Mouse (Mus musculus): Measurements from ENCODE around the gene 1500015O10Rik. TPM values are rescaled to one million over a fixed set of nuclear protein-coding genes. Genes with fewer than 3 reads are reported as not detected.

Gene 1500015O10Rik
- polyA plus RNA-seq, 1 experiment from 2014 or later: 20.8 TPM

DNA sequence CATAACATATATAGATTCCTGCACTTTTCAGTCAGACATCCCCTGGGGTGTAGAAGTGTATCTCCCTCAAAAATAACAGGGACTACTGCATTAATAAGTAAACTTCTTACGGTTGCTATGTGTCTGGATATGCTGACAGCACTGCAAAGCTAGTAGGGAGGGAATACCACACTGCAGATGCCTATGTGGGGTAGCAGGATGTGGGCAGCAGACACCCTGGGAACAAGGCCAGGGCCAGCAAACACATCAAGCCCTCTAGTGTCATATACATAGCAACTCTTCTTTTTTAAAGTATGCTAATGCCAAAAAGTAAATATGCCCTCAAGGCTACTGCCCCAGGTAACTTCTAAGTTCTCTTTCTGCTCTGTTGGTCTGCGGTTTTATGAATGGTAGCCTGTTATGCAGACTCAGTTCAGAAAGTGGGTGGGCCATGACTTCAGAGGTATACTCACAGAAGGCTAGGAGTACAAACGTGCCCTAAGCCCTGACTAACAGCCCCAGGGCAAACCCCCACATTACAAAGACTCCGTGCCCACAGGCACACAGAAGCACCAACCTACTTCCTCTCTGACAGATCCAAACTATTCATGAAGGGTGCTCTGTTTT, 38.1 kb downstream of the 1500015O10Rik start:
- WGBS: 91% methylated on average over 4 of the region's 4 CpGs
- ATAC-seq (ENCODE audit: low read depth): no peak
- Histone ChIP-seq H3K27me3 (ENCODE audit: control insufficient read depth, insufficient read depth, low read length) (no peaks in the 10 kb centered on the region), H3K9me3 (ENCODE audit: control insufficient read depth, low read length) (no peaks in the 10 kb centered on the region), H3K4me1 (ENCODE audit: control insufficient read depth, insufficient read depth, low read length) (no peaks in the 10 kb centered on the region), H3K4me3 (ENCODE audit: low read depth, low read length) (no peak overlapping the region), H3K9ac (replicated peaks; ENCODE audit: low read depth, low read length) (no peak overlapping the region), H3K4me2 (ENCODE audit: low read depth, low read length) (no peak overlapping the region), H3K36me3 (ENCODE audit: control insufficient read depth, insufficient read depth, low read length) (peaks cover 14% of the 10 kb centered on the region; the same call in 1 of the 2 replicates), H3K27ac (ENCODE audit: low read depth, low read length) (no peak overlapping the region)

- no peaks in the 10 kb centered on the region for H3K27me3 ChIP-seq (ENCODE audit: control insufficient read depth, insufficient read depth, low read length)
- 57% methylated on average over 1 of the region's 1 CpGs for WGBS
- no peak overlapping the region for H3K4me2 ChIP-seq (ENCODE audit: low read depth, low read length)
- no peaks in the 10 kb centered on the region for H3K4me1 ChIP-seq (ENCODE audit: control insufficient read depth, insufficient read depth, low read length)
- no peak overlapping the region for H3K9ac ChIP-seq (replicated peaks; ENCODE audit: low read depth, low read length)
- ATAC-seq (ENCODE audit: low read depth): no peak
- H3K27ac ChIP-seq (ENCODE audit: low read depth, low read length): no peak overlapping the region
- H3K9me3 ChIP-seq (ENCODE audit: control insufficient read depth, low read length): no peaks in the 10 kb centered on the region
- no peak overlapping the region for H3K4me3 ChIP-seq (ENCODE audit: low read depth, low read length)
- peaks cover 15% of the 10 kb centered on the region; the same call in 1 of the 2 replicates for H3K36me3 ChIP-seq (ENCODE audit: control insufficient read depth, insufficient read depth, low read length)
Observed at GRCm38 (mm10) chr1:43769348-43769747, 38.9 kb downstream of the 1500015O10Rik start.

- 89% methylated on average over 3 of the region's 3 CpGs for WGBS
- Histone ChIP-seq H3K36me3 (ENCODE audit: control insufficient read depth, insufficient read depth, low read length) (peaks cover 11% of the 10 kb centered on the region; the same call in 1 of the 2 replicates), H3K4me2 (ENCODE audit: low read depth, low read length) (no peak overlapping the region), H3K27ac (ENCODE audit: low read depth, low read length) (no peak overlapping the region), H3K4me1 (ENCODE audit: control insufficient read depth, insufficient read depth, low read length) (no peaks in the 10 kb centered on the region), H3K9me3 (ENCODE audit: control insufficient read depth, low read length) (no peaks in the 10 kb centered on the region), H3K9ac (replicated peaks; ENCODE audit: low read depth, low read length) (no peak overlapping the region), H3K4me3 (ENCODE audit: low read depth, low read length) (no peak overlapping the region), H3K27me3 (ENCODE audit: control insufficient read depth, insufficient read depth, low read length) (no peaks in the 10 kb centered on the region)
- no peak for ATAC-seq (ENCODE audit: low read depth)
Observed at GRCm38 (mm10) chr1:43770032-43770431, 39.6 kb downstream of the 1500015O10Rik start.

GRCm38 (mm10) chr1:43772694-43773093, 42.3 kb downstream of the 1500015O10Rik start:
- H3K4me3 ChIP-seq (ENCODE audit: low read depth, low read length): no peak overlapping the region
- no peaks in the 10 kb centered on the region for H3K4me1 ChIP-seq (ENCODE audit: control insufficient read depth, insufficient read depth, low read length)
- H3K36me3 ChIP-seq (ENCODE audit: control insufficient read depth, insufficient read depth, low read length): peaks cover 11% of the 10 kb centered on the region; the same call in 1 of the 2 replicates
- 97% methylated on average over 3 of the region's 3 CpGs for WGBS
- H3K4me2 ChIP-seq (ENCODE audit: low read depth, low read length): no peak overlapping the region
- no peak for ATAC-seq (ENCODE audit: low read depth)
- H3K9me3 ChIP-seq (ENCODE audit: control insufficient read depth, low read length): no peaks in the 10 kb centered on the region
- H3K27me3 ChIP-seq (ENCODE audit: control insufficient read depth, insufficient read depth, low read length): no peaks in the 10 kb centered on the region
- H3K27ac ChIP-seq (ENCODE audit: low read depth, low read length): no peak overlapping the region
- H3K9ac ChIP-seq (replicated peaks; ENCODE audit: low read depth, low read length): no peak overlapping the region

- 94% methylated on average over 4 of the region's 4 CpGs for WGBS
- H3K27me3 ChIP-seq (ENCODE audit: control insufficient read depth, insufficient read depth, low read length): no peaks in the 10 kb centered on the region
- no peaks in the 10 kb centered on the region for H3K9me3 ChIP-seq (ENCODE audit: control insufficient read depth, low read length)
- ATAC-seq (ENCODE audit: low read depth): no peak
- no peak overlapping the region for H3K4me2 ChIP-seq (ENCODE audit: low read depth, low read length)
- no peak overlapping the region for H3K4me3 ChIP-seq (ENCODE audit: low read depth, low read length)
- peaks cover 11% of the 10 kb centered on the region; the same call in 1 of the 2 replicates for H3K36me3 ChIP-seq (ENCODE audit: control insufficient read depth, insufficient read depth, low read length)
- no peak overlapping the region for H3K9ac ChIP-seq (replicated peaks; ENCODE audit: low read depth, low read length)
- H3K27ac ChIP-seq (ENCODE audit: low read depth, low read length): no peak overlapping the region
- no peaks in the 10 kb centered on the region for H3K4me1 ChIP-seq (ENCODE audit: control insufficient read depth, insufficient read depth, low read length)
Observed at GRCm38 (mm10) chr1:43774126-43774525, 43.7 kb downstream of the 1500015O10Rik start.

DNA sequence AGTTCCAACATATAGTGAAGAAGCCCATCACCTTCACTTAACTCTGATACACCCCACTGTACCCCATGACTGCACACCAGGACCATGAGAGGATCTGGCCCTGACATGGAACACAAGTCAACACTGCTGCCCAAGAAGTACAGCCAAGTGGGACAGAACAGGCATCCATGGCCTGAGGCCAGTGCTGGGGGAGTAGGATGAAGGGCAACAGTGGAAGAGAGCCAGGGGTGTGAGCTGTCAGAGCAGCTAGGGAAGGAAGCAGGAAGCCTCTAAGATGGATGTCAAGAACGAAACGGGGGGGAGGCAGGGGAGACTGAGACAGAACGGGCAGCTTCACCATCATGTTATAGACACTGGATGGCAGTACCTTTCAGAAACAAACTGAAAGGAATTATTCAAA, 45.7 kb downstream of the 1500015O10Rik start:
- WGBS: 96% methylated on average over 3 of the region's 3 CpGs

GRCm38 (mm10) chr1:43781195-43781594, 50.8 kb downstream of the 1500015O10Rik start:
- WGBS: 90% methylated on average over 2 of the region's 2 CpGs
- Histone ChIP-seq H3K9ac (replicated peaks; ENCODE audit: low read depth, low read length) (no peak overlapping the region), H3K9me3 (ENCODE audit: control insufficient read depth, low read length) (no peaks in the 10 kb centered on the region), H3K27me3 (ENCODE audit: control insufficient read depth, insufficient read depth, low read length) (no peaks in the 10 kb centered on the region), H3K36me3 (ENCODE audit: control insufficient read depth, insufficient read depth, low read length) (no peaks in the 10 kb centered on the region; the same call in 1 of the 2 replicates), H3K4me3 (ENCODE audit: low read depth, low read length) (no peak overlapping the region), H3K4me2 (ENCODE audit: low read depth, low read length) (no peak overlapping the region), H3K4me1 (ENCODE audit: control insufficient read depth, insufficient read depth, low read length) (no peaks in the 10 kb centered on the region), H3K27ac (ENCODE audit: low read depth, low read length) (no peak overlapping the region)
- no peak for ATAC-seq (ENCODE audit: low read depth)

More for the DNA sequence above, 45.7 kb downstream of the 1500015O10Rik start:
- Histone ChIP-seq H3K4me1 (ENCODE audit: control insufficient read depth, insufficient read depth, low read length) (no peaks in the 10 kb centered on the region), H3K9ac (replicated peaks; ENCODE audit: low read depth, low read length) (no peak overlapping the region), H3K27ac (ENCODE audit: low read depth, low read length) (no peak overlapping the region), H3K36me3 (ENCODE audit: control insufficient read depth, insufficient read depth, low read length) (peaks cover 8% of the 10 kb centered on the region; the same call in 1 of the 2 replicates), H3K27me3 (ENCODE audit: control insufficient read depth, insufficient read depth, low read length) (no peaks in the 10 kb centered on the region), H3K9me3 (ENCODE audit: control insufficient read depth, low read length) (no peaks in the 10 kb centered on the region), H3K4me2 (ENCODE audit: low read depth, low read length) (no peak overlapping the region), H3K4me3 (ENCODE audit: low read depth, low read length) (no peak overlapping the region)
- ATAC-seq (ENCODE audit: low read depth): no peak

- Histone ChIP-seq H3K9ac (replicated peaks; ENCODE audit: low read depth, low read length) (no peak overlapping the region), H3K9me3 (ENCODE audit: control insufficient read depth, low read length) (no peaks in the 10 kb centered on the region), H3K27ac (ENCODE audit: low read depth, low read length) (no peak overlapping the region), H3K4me2 (ENCODE audit: low read depth, low read length) (no peak overlapping the region), H3K27me3 (ENCODE audit: control insufficient read depth, insufficient read depth, low read length) (no peaks in the 10 kb centered on the region), H3K4me3 (ENCODE audit: low read depth, low read length) (no peak overlapping the region), H3K4me1 (ENCODE audit: control insufficient read depth, insufficient read depth, low read length) (no peaks in the 10 kb centered on the region), H3K36me3 (ENCODE audit: control insufficient read depth, insufficient read depth, low read length) (peaks cover 1% of the 10 kb centered on the region; the same call in 1 of the 2 replicates)
- 83% methylated on average over 3 of the region's 3 CpGs for WGBS
- ATAC-seq (ENCODE audit: low read depth): no peak
Observed at GRCm38 (mm10) chr1:43781672-43782071, 51.3 kb downstream of the 1500015O10Rik start.

DNA sequence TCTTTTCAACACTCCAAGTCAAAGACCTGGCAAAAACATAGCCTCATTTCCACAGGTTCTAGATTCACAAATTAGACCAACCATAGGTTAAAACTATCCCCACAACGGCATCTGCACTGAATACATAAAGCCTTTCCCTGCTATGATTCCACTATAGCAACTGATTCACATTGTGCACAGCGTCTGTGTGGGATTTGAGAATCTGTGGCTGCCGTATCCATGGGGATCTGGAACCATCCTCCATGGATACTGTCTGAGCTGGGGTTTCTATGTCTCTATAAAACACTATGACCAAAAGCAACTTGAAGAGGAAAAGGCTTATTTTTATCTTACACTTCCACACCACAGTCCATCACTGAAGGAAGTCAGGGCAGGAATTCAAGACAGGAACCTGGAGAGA, 52.3 kb downstream of the 1500015O10Rik start:
- Histone ChIP-seq H3K9ac (replicated peaks; ENCODE audit: low read depth, low read length) (no peak overlapping the region), H3K36me3 (ENCODE audit: control insufficient read depth, insufficient read depth, low read length) (peaks cover 4% of the 10 kb centered on the region; the same call in 1 of the 2 replicates), H3K4me1 (ENCODE audit: control insufficient read depth, insufficient read depth, low read length) (no peaks in the 10 kb centered on the region), H3K4me2 (ENCODE audit: low read depth, low read length) (no peak overlapping the region), H3K27ac (ENCODE audit: low read depth, low read length) (no peak overlapping the region), H3K9me3 (ENCODE audit: control insufficient read depth, low read length) (no peaks in the 10 kb centered on the region), H3K4me3 (ENCODE audit: low read depth, low read length) (no peak overlapping the region), H3K27me3 (ENCODE audit: control insufficient read depth, insufficient read depth, low read length) (no peaks in the 10 kb centered on the region)
- ATAC-seq (ENCODE audit: low read depth): no peak
- 90% methylated on average over 3 of the region's 3 CpGs for WGBS
